Mouse (Mus musculus): Measurements from ENCODE around the gene Spock2. TPM values are rescaled to one million over a fixed set of nuclear protein-coding genes. Genes with fewer than 3 reads are reported as not detected.
"Not testable (repeated sequence)": the region's sequence is repeated elsewhere in the genome, so short reads cannot be mapped to it uniquely, and the experiment has no call there.

Spock2 gene
- total and polyA plus RNA-seq, 2 experiments from 2014 or later: 5.2 to 18.4 TPM

- ATAC-seq (ENCODE audit: insufficient read depth, low read depth): no peak
- no peak for DNase-seq (ENCODE audit: low spot score)
- H3K36me3 ChIP-seq (replicated peaks; ENCODE audit: control insufficient read depth, insufficient read depth, low read length): no peaks in the 10 kb centered on the region
- 28% methylated on average over 21 of the region's 22 CpGs for WGBS
- H3K4me1 ChIP-seq (ENCODE audit: control insufficient read depth, insufficient read depth): no peaks in the 10 kb centered on the region
- no peaks in the 10 kb centered on the region for H3K9me3 ChIP-seq (replicated peaks; ENCODE audit: control insufficient read depth, low read length)
- TF ChIP-seq EP300 (IDR thresholded peaks at IDR 0.05; ENCODE audit: low read depth) (no peak), CTCF (IDR thresholded peaks at IDR 0.05; ENCODE audit: low read depth) (no peak)
- H3K27ac ChIP-seq (ENCODE audit: low read depth): no peak overlapping the region
- H3K27me3 ChIP-seq (ENCODE audit: control insufficient read depth, insufficient read depth, low read length): peaks cover 5% of the 10 kb centered on the region; the same call in 1 of the 2 replicates
- no peak overlapping the region for H3K4me3 ChIP-seq (ENCODE audit: low read depth, low read length)
- H3K9ac ChIP-seq (replicated peaks; ENCODE audit: low read depth, low read length): no peak overlapping the region
- no peak overlapping the region for H3K4me2 ChIP-seq (ENCODE audit: low read depth, low read length)
Measured at GRCm38 (mm10) chr10:60125529-60126327, 19.7 kb downstream of the Spock2 start.

- H3K4me3 ChIP-seq (ENCODE audit: low read depth, low read length): no peak overlapping the region
- H3K9me3 ChIP-seq (replicated peaks; ENCODE audit: control insufficient read depth, low read length): no peaks in the 10 kb centered on the region
- DNase-seq (ENCODE audit: low spot score): no peak
- no peaks in the 10 kb centered on the region; the same call in 1 of the 2 replicates for H3K27me3 ChIP-seq (ENCODE audit: control insufficient read depth, insufficient read depth, low read length)
- no peak overlapping the region for H3K4me2 ChIP-seq (ENCODE audit: low read depth, low read length)
- no peaks in the 10 kb centered on the region for H3K4me1 ChIP-seq (ENCODE audit: control insufficient read depth, insufficient read depth)
- H3K36me3 ChIP-seq (replicated peaks; ENCODE audit: control insufficient read depth, insufficient read depth, low read length): no peaks in the 10 kb centered on the region
- no peak overlapping the region for H3K9ac ChIP-seq (replicated peaks; ENCODE audit: low read depth, low read length)
- no peak for ATAC-seq (ENCODE audit: insufficient read depth, low read depth)
- WGBS: 67% methylated on average over 9 of the region's 9 CpGs
- no peak for TF ChIP-seq CTCF (IDR thresholded peaks at IDR 0.05; ENCODE audit: low read depth)
- TF ChIP-seq EP300 (IDR thresholded peaks at IDR 0.05; ENCODE audit: low read depth): no peak
- H3K27ac ChIP-seq (ENCODE audit: low read depth): no peak overlapping the region
Measured at GRCm38 (mm10) chr10:60128287-60128686, 22.3 kb downstream of the Spock2 start.

- H3K9ac ChIP-seq (replicated peaks; ENCODE audit: low read depth, low read length): no peak overlapping the region
- TF ChIP-seq EP300 (IDR thresholded peaks at IDR 0.05; ENCODE audit: low read depth) (no peak), CTCF (IDR thresholded peaks at IDR 0.05; ENCODE audit: low read depth) (no peak)
- H3K4me1 ChIP-seq (ENCODE audit: control insufficient read depth, insufficient read depth): no peaks in the 10 kb centered on the region
- 81% methylated on average over 4 of the region's 4 CpGs for WGBS
- no peak overlapping the region for H3K4me3 ChIP-seq (ENCODE audit: low read depth, low read length)
- H3K36me3 ChIP-seq (replicated peaks; ENCODE audit: control insufficient read depth, insufficient read depth, low read length): no peaks in the 10 kb centered on the region
- H3K4me2 ChIP-seq (ENCODE audit: low read depth, low read length): no peak overlapping the region
- no peaks in the 10 kb centered on the region for H3K9me3 ChIP-seq (replicated peaks; ENCODE audit: control insufficient read depth, low read length)
- DNase-seq (ENCODE audit: low spot score): no peak
- ATAC-seq (ENCODE audit: insufficient read depth, low read depth): no peak
- no peak overlapping the region for H3K27ac ChIP-seq (ENCODE audit: low read depth)
- H3K27me3 ChIP-seq (ENCODE audit: control insufficient read depth, insufficient read depth, low read length): no peaks in the 10 kb centered on the region; the same call in none of the 2 replicates
Measured at GRCm38 (mm10) chr10:60130504-60130903, 24.5 kb downstream of the Spock2 start.

- DNase-seq (ENCODE audit: low spot score) (no peak), ATAC-seq (ENCODE audit: insufficient read depth, low read depth) (no peak)
- 39% methylated on average over 6 of the region's 6 CpGs for WGBS
- Histone ChIP-seq H3K4me2 (ENCODE audit: low read depth, low read length) (no peak overlapping the region), H3K4me1 (ENCODE audit: control insufficient read depth, insufficient read depth) (no peaks in the 10 kb centered on the region), H3K27me3 (ENCODE audit: control insufficient read depth, insufficient read depth, low read length) (no peaks in the 10 kb centered on the region; the same call in 1 of the 2 replicates), H3K9ac (replicated peaks; ENCODE audit: low read depth, low read length) (no peak overlapping the region), H3K36me3 (replicated peaks; ENCODE audit: control insufficient read depth, insufficient read depth, low read length) (no peaks in the 10 kb centered on the region), H3K9me3 (replicated peaks; ENCODE audit: control insufficient read depth, low read length) (no peaks in the 10 kb centered on the region), H3K4me3 (ENCODE audit: low read depth, low read length) (no peak overlapping the region), H3K27ac (ENCODE audit: low read depth) (no peak overlapping the region)
- no peak for TF ChIP-seq CTCF (IDR thresholded peaks at IDR 0.05; ENCODE audit: low read depth)
Measured at GRCm38 (mm10) chr10:60133501-60133900, 27.5 kb downstream of the Spock2 start.

GRCm38 (mm10) chr10:60134201-60134600, 28.2 kb downstream of the Spock2 start:
- no peak overlapping the region for H3K9ac ChIP-seq (replicated peaks; ENCODE audit: low read depth, low read length)
- TF ChIP-seq EP300 (IDR thresholded peaks at IDR 0.05; ENCODE audit: low read depth): no peak
- TF ChIP-seq CTCF (IDR thresholded peaks at IDR 0.05; ENCODE audit: low read depth): no peak
- no peak for ATAC-seq (ENCODE audit: insufficient read depth, low read depth)
- no peaks in the 10 kb centered on the region for H3K4me1 ChIP-seq (ENCODE audit: control insufficient read depth, insufficient read depth)
- no peak overlapping the region for H3K4me2 ChIP-seq (ENCODE audit: low read depth, low read length)
- no peak for DNase-seq (ENCODE audit: low spot score)
- 37% methylated on average over 9 of the region's 9 CpGs for WGBS
- no peaks in the 10 kb centered on the region for H3K9me3 ChIP-seq (replicated peaks; ENCODE audit: control insufficient read depth, low read length)
- H3K27ac ChIP-seq (ENCODE audit: low read depth): no peak overlapping the region
- H3K4me3 ChIP-seq (ENCODE audit: low read depth, low read length): no peak overlapping the region
- H3K27me3 ChIP-seq (ENCODE audit: control insufficient read depth, insufficient read depth, low read length): no peaks in the 10 kb centered on the region; the same call in 1 of the 2 replicates
- H3K36me3 ChIP-seq (replicated peaks; ENCODE audit: control insufficient read depth, insufficient read depth, low read length): no peaks in the 10 kb centered on the region

GRCm38 (mm10) chr10:60136010-60136409, 30.0 kb downstream of the Spock2 start:
- H3K9ac ChIP-seq (replicated peaks; ENCODE audit: low read depth, low read length); H3K4me2 ChIP-seq (ENCODE audit: low read depth, low read length); H3K9me3 ChIP-seq (replicated peaks; ENCODE audit: control insufficient read depth, low read length); H3K27ac ChIP-seq (ENCODE audit: low read depth); DNase-seq (ENCODE audit: low spot score); H3K4me1 ChIP-seq (ENCODE audit: control insufficient read depth, insufficient read depth); H3K36me3 ChIP-seq (replicated peaks; ENCODE audit: control insufficient read depth, insufficient read depth, low read length); H3K27me3 ChIP-seq (ENCODE audit: control insufficient read depth, insufficient read depth, low read length); ATAC-seq (ENCODE audit: insufficient read depth, low read depth); H3K4me3 ChIP-seq (ENCODE audit: low read depth, low read length): not testable (repeated sequence)
- 42% methylated on average over 1 of the region's 1 CpGs for WGBS
